In the genomic region with DNA sequence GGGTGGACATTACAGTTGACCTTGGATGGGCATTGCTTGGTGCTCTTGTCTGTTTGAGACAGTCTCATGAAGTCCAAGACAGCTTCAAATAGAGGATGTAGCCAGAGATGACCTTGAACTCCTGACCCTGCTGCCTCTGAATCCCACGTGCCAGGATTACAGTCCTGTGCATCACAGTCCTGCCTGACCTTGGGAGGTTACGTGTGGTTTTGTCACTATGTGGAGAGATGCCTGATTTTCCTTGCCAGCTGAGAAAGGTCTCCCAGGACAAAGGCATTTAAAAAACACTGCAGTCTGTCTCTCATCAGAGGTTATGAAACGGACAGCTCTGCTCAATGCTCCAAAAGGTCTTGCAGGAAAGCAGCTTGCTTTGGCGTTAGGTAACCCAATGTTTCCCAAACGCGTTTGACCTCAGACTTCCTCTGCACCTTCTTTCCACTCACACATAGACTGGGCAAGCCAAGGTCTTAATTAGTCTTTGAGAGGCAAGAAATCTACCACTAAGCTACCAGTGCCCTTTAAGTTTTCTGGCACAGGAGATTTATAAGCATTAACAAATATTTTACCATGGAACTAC, we compare ENCODE assay signal across 29 mouse cellular contexts. TPM values are rescaled to one million over a fixed set of nuclear protein-coding genes. Genes with fewer than 3 reads are reported as not detected.
DNase-seq lines count a peak whose midpoint lies in the region; TF ChIP-seq lines count a peak whose summit lies in the region.
"Had no signal": no experiment of that assay in that cellular context is flagged by ENCODE, and none has a peak within 500 bp of the region (broad histone marks: within the 10 kb centered on the region; RNA-seq: fewer than 3 reads in every experiment).

No protein-coding gene starts in this region.

- WGBS in bone marrow, adult 2 months = 43% methylated on average over 6 of the region's 6 CpGs
- 64% methylated on average over 6 of the region's 6 CpGs for WGBS in lung, adult 2 months

- no peak for TF ChIP-seq CTCF in bone marrow, adult 2 months (IDR thresholded peaks at IDR 0.05; ENCODE audit: control insufficient read depth, insufficient read depth, low read length)
- TF ChIP-seq CTCF in lung, adult 2 months (IDR thresholded peaks at IDR 0.05; ENCODE audit: insufficient read depth, low read length) = no peak

- peak; percentile 48 for DNase-seq in heart, adult 11 months
- no peak for DNase-seq in heart, adult 9 months (ENCODE audit: low spot score in 2 of 2)
- peak; percentile 68 for DNase-seq in R1 (ENCODE audit: low read depth, low spot score)
- no peak for DNase-seq in spleen, postnatal 14 days (ENCODE audit: low spot score in 2 of 2)
- no peak for DNase-seq in Muller cell, postnatal 12 days (ENCODE audit: inconsistent ontology term)
- no peak for DNase-seq in lung, adult 2 months
- DNase-seq: cerebellum, adult 18-20 months; cerebellum, postnatal 10 days; gastrocnemius, adult 2 months; gastrocnemius, postnatal 36 days; heart, postnatal 36 days; kidney, adult 2 months; kidney, postnatal 36 days; left cerebral cortex, postnatal 4 days; liver, embryonic 13.5 days; lung, adult 18-20 months; lung, postnatal 10 days; thymus, adult 18-20 months; thymus, postnatal 36 days had no signal

- peaks cover 3% of the 10 kb centered on the region for H3K4me1 ChIP-seq in bone marrow, adult 2 months (ENCODE audit: control insufficient read depth, insufficient read depth, low read length)
- no peaks in the 10 kb centered on the region; the same call in 1 of the 2 replicates for H3K4me1 ChIP-seq in lung, adult 2 months (ENCODE audit: control insufficient read depth, insufficient read depth, low read length)
- H3K4me1 ChIP-seq: intestine, embryonic 15.5 days; liver, embryonic 13.5 days had no signal

- no peak for TF ChIP-seq POLR2A in bone marrow, adult 2 months (IDR thresholded peaks at IDR 0.05; ENCODE audit: borderline replicate concordance, control insufficient read depth, low read depth, low read length)
- no peak for TF ChIP-seq POLR2A in lung, adult 2 months (IDR thresholded peaks at IDR 0.05; ENCODE audit: borderline replicate concordance, extremely low read depth, low read depth, low read length)

- no peak overlapping the region for H3K4me3 ChIP-seq in bone marrow, adult 2 months (replicated peaks; ENCODE audit: control insufficient read depth, low read depth, low read length)
- no peak overlapping the region for H3K4me3 ChIP-seq in lung, adult 2 months (replicated peaks; ENCODE audit: extremely low read depth, low read depth, low read length)
- H3K4me3 ChIP-seq: embryonic facial prominence, embryonic 13.5 days; forebrain, embryonic 10.5 days; gastrocnemius, adult 2 months; hindbrain, embryonic 12.5 days; intestine, embryonic 15.5 days; layer of hippocampus, adult 2 months; liver, embryonic 13.5 days; midbrain, embryonic 12.5 days; neural tube, embryonic 13.5 days had no signal

- H3K27ac ChIP-seq in bone marrow, adult 2 months (ENCODE audit: control insufficient read depth, insufficient read depth, low read depth, low read length, poor library complexity) = peak overlapping the region; percentile 76; the same call in 1 of the 2 replicates
- H3K27ac ChIP-seq: embryonic facial prominence, embryonic 13.5 days; forebrain, embryonic 10.5 days; gastrocnemius, adult 2 months; hindbrain, embryonic 12.5 days; hindbrain, postnatal 0 days; intestine, embryonic 15.5 days; layer of hippocampus, adult 2 months; liver, embryonic 13.5 days; macrophage; midbrain, embryonic 12.5 days; neural tube, embryonic 13.5 days had no signal

RNA-seq across cellular contexts. Expression of a gene that starts 26.2 kb away (rescaled TPM):
- 47.9 and 78.8 TPM in 2 replicates for polyA plus RNA-seq in bone marrow, adult 2 months (2011; ENCODE audit: insufficient read depth, insufficient read length, low replicate concordance, missing spikeins)
- 31.5 and 43.5 TPM in 2 replicates for polyA plus RNA-seq in lung, adult 2 months (2012; rRNA removed)

Comparison
In these comparisons a context has a peak if more than half of its experiments do, and no peak if none do; other contexts are left out.
1. DNase-seq: peak in heart, adult 11 months (single experiment) and R1 (single experiment); none in heart, adult 9 months (0 of 2), spleen, postnatal 14 days (0 of 2), Muller cell, postnatal 12 days (single experiment) and lung, adult 2 months (single experiment).